Mouse (Mus musculus) cerebellum, adult 2 months (tissue): ENCODE measurements at regions not wholly inside any gene's neighbourhood (a gene's known extent, or its start where the extent isn't known, plus 50 kb on each side); places are given as distances from the start of the nearest gene placed in this dataset.

ENCODE experiments used
- DNase-seq, 2 experiments: peaks; one replicate each; pipeline ENCODE4 v3.0.0; 2021
- H3K27ac ChIP-seq: fragments of 200-500 bp; 2 replicates; pipeline ENCODE4 v1.5.1; 2012; ENCODE audit warnings: low read length, control low read depth, inconsistent platforms; ENCODE audit not compliant: insufficient read depth
- H3K27me3 ChIP-seq: fragments of 200-500 bp; 2 replicates; pipeline ENCODE4 v1.6.1; 2012; ENCODE audit warnings: inconsistent platforms, mild to moderate bottlenecking, low read length, moderate library complexity; ENCODE audit not compliant: control insufficient read depth, insufficient read depth
- H3K4me1 ChIP-seq: fragments of 200-500 bp; 2 replicates; pipeline ENCODE4 v1.6.1; 2011; ENCODE audit warnings: low read length; ENCODE audit not compliant: control insufficient read depth, insufficient read depth
- H3K4me3 ChIP-seq: fragments of 200-500 bp; replicated peaks from 2 replicates; pipeline ENCODE3; 2011; ENCODE audit warnings: mild to moderate bottlenecking, low read depth, low read length, control low read depth; ENCODE audit not compliant: insufficient read depth
- CTCF ChIP-seq: fragments of 200-500 bp; IDR thresholded peaks from 2 replicates; pipeline ENCODE4 v1.5.1; 2011; ENCODE audit warnings: low read depth, mild to moderate bottlenecking, control low read depth, low read length, moderate library complexity, borderline replicate concordance; ENCODE audit not compliant: insufficient read depth
- POLR2A ChIP-seq: fragments of 200-500 bp; IDR thresholded peaks from 2 replicates; pipeline ENCODE4 v1.6.1; 2011; ENCODE audit warnings: low read length, control low read depth, borderline replicate concordance; ENCODE audit not compliant: insufficient read depth
- WGBS: fragments of 180-500 bp; shearing (Covaris S2); methylation state at CpG from one replicate; pipeline ENCODE4 v1.1.7; 2018; 5-methylcytosine and 5-hydroxymethylcytosine counted together

- no peak overlapping the region for H3K4me3 ChIP-seq
- WGBS = 69% methylated on average over 16 of the region's 16 CpGs
- no peaks in the 10 kb centered on the region for H3K4me1 ChIP-seq
- no peak overlapping the region for H3K27ac ChIP-seq
- peak in 1 of 2 experiments; percentile 3 for DNase-seq
- no peak for TF ChIP-seq POLR2A
- TF ChIP-seq CTCF = no peak
- H3K27me3 ChIP-seq = no peaks in the 10 kb centered on the region
Measured at GRCm38 (mm10) chr2:118038859-118039818, 72.5 kb upstream of the Thbs1 start.

GRCm38 (mm10) chr2:118039819-118040206, 71.9 kb upstream of the Thbs1 start:
- Histone ChIP-seq H3K27me3 (no peaks in the 10 kb centered on the region), H3K27ac (no peak overlapping the region), H3K4me3 (no peak overlapping the region), H3K4me1 (no peaks in the 10 kb centered on the region)
- no peak for DNase-seq
- 82% methylated on average over 4 of the region's 4 CpGs for WGBS
- TF ChIP-seq POLR2A (no peak), CTCF (no peak)

- H3K4me1 ChIP-seq = no peaks in the 10 kb centered on the region
- H3K27ac ChIP-seq = no peak overlapping the region
- 82% methylated on average over 5 of the region's 5 CpGs for WGBS
- no peak for TF ChIP-seq CTCF
- TF ChIP-seq POLR2A = no peak
- H3K4me3 ChIP-seq = no peak overlapping the region
- no peaks in the 10 kb centered on the region for H3K27me3 ChIP-seq
- DNase-seq = no peak
Measured at GRCm38 (mm10) chr2:118042380-118043055, 69.2 kb upstream of the Thbs1 start.

GRCm38 (mm10) chr2:118044666-118045065, 67.0 kb upstream of the Thbs1 start:
- no peak for TF ChIP-seq POLR2A
- no peak for TF ChIP-seq CTCF
- no peak for DNase-seq
- 87% methylated on average over 1 of the region's 1 CpGs for WGBS

GRCm38 (mm10) chr2:118050326-118050725, 61.4 kb upstream of the Thbs1 start:
- TF ChIP-seq POLR2A (no peak), CTCF (no peak)
- Histone ChIP-seq H3K4me1 (no peaks in the 10 kb centered on the region), H3K27ac (no peak overlapping the region), H3K4me3 (no peak overlapping the region), H3K27me3 (no peaks in the 10 kb centered on the region; the same call in 1 of the 2 replicates)
- WGBS = 89% methylated on average over 2 of the region's 2 CpGs
- no peak for DNase-seq

More at GRCm38 (mm10) chr2:118044666-118045065, 67.0 kb upstream of the Thbs1 start:
- Histone ChIP-seq H3K27ac (no peak overlapping the region), H3K4me1 (no peaks in the 10 kb centered on the region), H3K27me3 (no peaks in the 10 kb centered on the region), H3K4me3 (no peak overlapping the region)

GRCm38 (mm10) chr2:118051610-118052009, 60.1 kb upstream of the Thbs1 start:
- TF ChIP-seq CTCF (no peak), POLR2A (no peak)
- 93% methylated on average over 3 of the region's 3 CpGs for WGBS
- Histone ChIP-seq H3K4me1 (no peaks in the 10 kb centered on the region), H3K4me3 (no peak overlapping the region), H3K27me3 (no peaks in the 10 kb centered on the region; the same call in 1 of the 2 replicates), H3K27ac (no peak overlapping the region)
- no peak for DNase-seq

GRCm38 (mm10) chr2:118053512-118053911, 58.2 kb upstream of the Thbs1 start:
- 97% methylated on average over 4 of the region's 4 CpGs for WGBS
- no peak for DNase-seq
- Histone ChIP-seq H3K4me3 (no peak overlapping the region), H3K27ac (no peak overlapping the region), H3K4me1 (no peaks in the 10 kb centered on the region), H3K27me3 (no peaks in the 10 kb centered on the region; the same call in 1 of the 2 replicates)
- TF ChIP-seq CTCF (no peak), POLR2A (no peak)
